Mouse (Mus musculus) erythroblast, adult 5-6 weeks (primary cell): ENCODE measurements around the gene A530016L24Rik. TPM values are rescaled to one million over a fixed set of nuclear protein-coding genes. Genes with fewer than 3 reads are reported as not detected.

Experiments
- ATAC-seq: replicated peaks from 2 replicates; pipeline ENCODE4 v1.8.0; 2016; ENCODE audit warnings: moderate number of reproducible peaks, mild to moderate bottlenecking, moderate TSS enrichment, inconsistent platforms; ENCODE audit not compliant: poor library complexity, low FRiP score, severe bottlenecking
- total RNA-seq, 2 experiments: library from RNA; stranded (forward) in 1 of 2; stranded (reverse) in 1 of 2; fragments of 150-400 nt in 1 of 2; fragments of 200-764, 138-1000 nt in 1 of 2; gene quantifications; 2 replicates each; pipeline versions ENCODE4 v1.2.3 to v1.2.4; 2015 to 2017; ENCODE audit warnings: low replicate concordance in 2 of 2

Gene A530016L24Rik
- total RNA-seq, 2 experiments from 2014 or later = not detected

GRCm38 (mm10) chr12:112497731-112498130 lies 8.5 kb downstream of the A530016L24Rik start:
- ATAC-seq = no peak

GRCm38 (mm10) chr12:112498683-112499082 lies 9.4 kb downstream of the A530016L24Rik start:
- no peak for ATAC-seq

DNA sequence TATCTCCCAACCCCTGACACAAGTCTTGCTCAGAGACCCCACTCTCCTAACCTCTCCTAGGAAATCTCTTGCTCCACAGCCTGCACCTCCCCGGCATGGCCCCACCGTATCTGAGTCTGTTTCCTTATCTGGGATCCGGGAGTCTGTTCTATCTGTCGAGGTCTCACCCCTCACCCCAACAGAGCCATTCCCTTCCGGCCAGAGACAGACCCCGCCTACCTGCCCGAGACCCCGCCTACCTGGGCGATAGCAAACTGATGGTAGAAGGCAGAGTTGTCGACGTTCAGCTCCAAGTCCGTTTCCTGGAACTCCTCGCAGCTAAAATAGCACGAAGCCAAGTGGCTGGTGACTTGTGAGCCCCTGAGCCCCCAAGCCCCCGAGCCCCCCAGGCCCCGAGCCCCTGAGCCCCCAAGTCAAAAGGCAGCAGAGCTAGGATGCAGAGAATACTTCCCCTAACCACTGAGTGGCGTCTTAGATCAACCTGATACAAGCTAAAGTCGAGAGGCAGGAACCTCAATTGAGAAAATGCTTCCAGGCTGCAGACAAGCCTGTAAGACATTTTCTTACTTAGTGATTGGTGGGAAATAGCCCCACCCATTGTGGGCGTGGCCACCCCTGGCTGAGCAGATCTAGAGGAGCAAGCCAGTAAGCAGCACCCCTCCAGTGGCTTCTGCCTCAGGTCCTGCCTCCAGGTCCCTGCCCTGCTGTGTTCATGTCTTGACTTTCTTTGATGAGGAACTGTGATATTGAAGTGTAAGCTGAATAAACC lies 13.9 kb downstream of the A530016L24Rik start:
- no peak for ATAC-seq

DNA sequence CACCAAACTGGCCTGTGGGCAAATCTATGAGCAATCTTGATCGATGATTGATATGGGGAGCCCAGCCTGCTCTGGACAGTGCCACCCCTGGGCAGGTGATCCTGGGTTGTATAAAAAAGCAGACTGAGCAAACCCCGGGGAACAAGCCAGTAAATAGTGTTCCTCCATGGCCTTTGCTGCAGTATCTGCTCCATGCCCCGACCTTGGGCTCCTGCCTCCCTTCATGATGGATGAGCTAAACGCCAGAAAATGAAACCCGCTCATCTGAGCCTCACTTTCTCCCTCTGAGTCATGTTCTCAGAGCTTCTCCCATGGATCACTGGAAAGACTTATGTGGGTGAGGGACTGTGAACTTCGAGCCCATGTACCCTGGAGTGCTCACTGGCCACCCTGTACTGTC lies 17.0 kb downstream of the A530016L24Rik start:
- ATAC-seq = no peak

GRCm38 (mm10) chr12:112507264-112507663 lies 18.0 kb downstream of the A530016L24Rik start:
- ATAC-seq = no peak

- no peak for ATAC-seq
These were observed 18.7 kb downstream of the A530016L24Rik start for GRCm38 (mm10) chr12:112507984-112508383.

GRCm38 (mm10) chr12:112510365-112510732 lies 21.1 kb downstream of the A530016L24Rik start:
- no peak for ATAC-seq

GRCm38 (mm10) chr12:112510733-112511372 lies 21.6 kb downstream of the A530016L24Rik start:
- ATAC-seq = no peak

DNA sequence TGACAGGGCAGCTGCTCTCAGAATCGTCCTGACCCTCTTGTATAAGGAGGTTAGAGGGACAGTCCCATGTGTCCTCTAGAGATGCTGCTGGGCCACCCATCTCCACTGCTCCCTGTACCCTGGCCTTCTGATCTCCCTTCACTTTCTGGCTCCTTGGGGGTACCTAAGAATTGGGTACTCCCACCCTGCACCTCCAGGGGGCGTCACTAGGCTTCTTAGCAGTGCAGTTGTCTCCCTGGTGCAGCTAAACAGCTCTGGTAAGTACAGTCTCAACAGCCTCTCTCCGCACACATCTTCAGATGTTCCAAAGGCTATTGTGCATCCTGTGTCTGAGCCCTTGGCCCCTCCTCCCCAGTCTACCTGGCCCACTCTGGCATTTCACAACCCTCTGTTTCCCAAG lies 25.6 kb downstream of the A530016L24Rik start:
- no peak for ATAC-seq

GRCm38 (mm10) chr12:112516697-112517337 lies 27.6 kb downstream of the A530016L24Rik start, which contains the start of gene Tmem179:
Gene Tmem179, minus strand, starts transcription at chr12:112516747.
- ATAC-seq = no peak

- ATAC-seq = no peak
These were observed 28.9 kb downstream of the A530016L24Rik start for GRCm38 (mm10) chr12:112518105-112518504.

DNA sequence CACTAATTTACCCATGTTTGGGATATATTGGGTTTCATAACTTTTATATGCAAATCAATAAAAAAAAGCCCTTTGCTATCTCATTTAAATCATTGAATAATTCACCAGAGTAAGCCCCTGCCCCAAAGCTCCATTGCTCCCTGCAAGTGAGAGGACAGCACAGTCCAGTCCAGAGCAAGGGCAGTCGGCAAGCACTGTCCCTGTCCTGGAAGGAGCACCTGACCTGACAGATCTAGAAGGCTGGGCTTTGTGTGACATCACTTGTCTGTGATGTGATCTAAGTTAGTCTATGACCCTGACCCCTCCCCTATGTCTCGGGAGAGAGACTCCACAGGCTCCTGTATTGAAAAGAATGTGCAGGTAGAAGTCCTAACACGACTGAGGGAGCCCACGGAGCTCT lies 44.5 kb downstream of the A530016L24Rik start:
- no peak for ATAC-seq

DNA sequence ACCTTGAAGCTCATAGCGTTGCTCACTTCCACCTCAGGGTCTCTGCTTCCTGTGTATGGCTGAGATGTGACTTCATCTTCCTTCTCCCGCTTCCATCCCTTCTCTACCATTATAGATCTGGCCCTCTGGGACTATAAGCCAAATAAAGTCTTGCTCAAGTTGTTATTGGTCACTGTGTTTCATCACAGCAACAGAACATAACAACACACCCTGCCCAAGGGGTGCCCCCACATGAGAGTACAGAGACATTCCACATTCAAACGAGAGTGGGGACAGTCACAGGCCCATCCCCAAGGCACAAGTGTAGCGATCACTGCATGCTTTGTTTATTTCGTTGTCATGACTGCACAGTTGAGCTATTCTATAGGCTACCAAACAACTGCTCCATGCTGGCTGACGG lies 48.0 kb downstream of the A530016L24Rik start:
- no peak for ATAC-seq

DNA sequence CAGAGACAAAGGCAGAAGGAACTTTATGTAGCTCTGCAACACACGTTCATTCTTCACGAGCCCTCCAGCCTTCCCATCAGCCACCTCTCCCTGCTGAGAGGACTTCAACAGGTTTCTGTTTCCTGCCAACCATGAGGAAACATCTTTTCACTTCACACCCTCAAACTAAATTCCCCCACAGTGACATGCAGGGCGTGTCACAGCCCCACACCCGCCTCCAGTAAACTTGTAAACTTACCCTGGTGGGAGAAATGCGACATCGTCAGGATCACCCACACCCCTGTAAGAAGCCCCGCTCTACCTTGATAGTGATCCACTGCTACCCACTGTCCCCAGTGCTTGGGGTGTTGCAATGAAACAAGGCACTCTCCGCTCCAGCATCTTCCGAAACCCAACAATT lies 49.1 kb downstream of the A530016L24Rik start:
- no peak for ATAC-seq

- ATAC-seq = no peak
These were observed 50.3 kb downstream of the A530016L24Rik start for GRCm38 (mm10) chr12:112539466-112539965.

GRCm38 (mm10) chr12:112540321-112540720 lies 51.1 kb downstream of the A530016L24Rik start:
- ATAC-seq = no peak

DNA sequence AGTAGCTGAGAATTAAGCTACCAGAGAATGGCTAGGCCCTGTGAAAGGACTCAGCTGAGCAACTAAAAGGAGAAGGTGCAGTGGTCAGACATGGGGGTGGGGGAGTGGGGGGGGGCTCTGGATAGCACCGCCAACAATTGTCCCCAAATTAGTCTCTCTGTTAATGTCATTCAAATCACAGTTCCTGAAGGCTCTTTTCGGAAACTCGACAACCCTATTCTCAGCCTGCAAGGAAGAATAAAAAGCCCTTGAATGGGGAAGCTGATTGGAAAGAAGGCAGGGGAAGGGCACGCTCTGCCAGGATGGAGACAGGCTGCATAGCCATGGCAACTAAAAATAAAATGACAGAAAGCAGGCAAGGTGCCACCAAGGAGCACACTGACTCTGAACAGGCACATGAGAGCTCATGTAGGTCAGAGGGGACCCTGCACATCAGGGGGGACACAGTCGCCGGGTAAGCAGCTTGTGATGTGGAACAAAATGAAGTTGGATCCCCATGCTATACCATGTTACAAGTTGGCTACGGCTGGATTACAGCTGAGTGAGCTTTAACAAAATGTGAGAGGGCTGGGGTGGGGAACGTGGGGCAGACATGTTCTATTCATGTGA lies 52.3 kb downstream of the A530016L24Rik start:
- no peak for ATAC-seq

DNA sequence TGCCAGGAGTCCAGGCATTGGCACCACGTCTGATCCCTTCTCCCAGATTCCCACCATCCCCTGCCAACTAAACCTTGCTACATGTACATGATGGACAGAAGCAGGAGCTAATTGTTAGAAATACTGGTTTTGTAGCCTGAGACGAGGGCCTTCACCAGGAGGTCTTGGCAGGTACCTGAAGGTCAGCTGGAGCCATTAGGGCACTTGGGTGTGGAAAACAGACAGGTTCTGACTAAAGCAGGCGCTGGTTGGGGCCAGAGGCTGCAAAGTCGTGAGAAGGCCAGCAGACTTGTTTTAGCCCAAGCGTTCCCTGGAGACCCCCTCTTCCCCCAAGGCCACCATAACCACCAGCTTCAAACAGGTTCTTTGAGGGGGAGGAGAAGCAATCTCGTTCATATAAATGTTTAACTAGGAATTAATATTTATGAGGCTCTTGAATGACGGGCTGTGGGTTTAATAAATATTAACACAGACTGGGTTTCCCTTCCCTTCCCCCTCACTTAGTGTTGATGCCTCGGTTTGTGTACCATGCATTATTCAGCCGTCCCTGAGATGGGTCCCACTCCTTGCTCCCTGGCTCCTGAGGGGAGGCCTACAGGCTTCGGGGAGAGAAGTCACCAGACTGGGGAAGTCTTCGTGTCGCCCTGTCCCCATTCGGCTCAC lies 53.1 kb downstream of the A530016L24Rik start:
- ATAC-seq = no peak

- peak; percentile 68 for ATAC-seq
These were observed 53.7 kb downstream of the A530016L24Rik start for GRCm38 (mm10) chr12:112542920-112543300.

DNA sequence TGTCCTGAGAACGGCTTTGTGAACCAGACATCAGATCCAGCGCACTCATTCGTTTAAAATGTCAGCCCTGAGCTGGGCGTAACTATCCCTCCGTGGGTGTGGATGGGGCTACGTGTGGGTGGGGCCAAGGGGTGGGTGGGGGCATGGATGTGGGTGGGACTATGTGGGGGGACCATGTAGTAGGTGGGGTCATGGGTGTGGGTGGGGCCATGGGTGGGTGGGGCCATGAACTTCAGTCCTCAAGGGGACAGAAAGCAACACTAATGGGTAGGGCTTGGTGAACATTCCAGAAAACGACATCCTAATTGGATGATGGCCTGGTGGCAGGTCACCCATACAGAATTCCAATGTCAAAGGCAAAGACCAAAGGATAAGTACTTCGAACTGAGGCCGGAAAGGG lies 54.7 kb downstream of the A530016L24Rik start:
- no peak for ATAC-seq
